In genomic region chr1:92393166-92393565, GRCm38 (mm10) we compare ENCODE assay signal across 11 mouse cellular contexts.
"Had no signal": no experiment of that assay in that cellular context is flagged by ENCODE, and none has a peak within 500 bp of the region (broad histone marks: within the 10 kb centered on the region; RNA-seq: fewer than 3 reads in every experiment).

No protein-coding gene starts in this region.

- H3K36me3 ChIP-seq: limb, embryonic 12.5 days; liver, embryonic 13.5 days; midbrain, embryonic 13.5 days; neural tube, embryonic 13.5 days had no signal

- H3K27me3 ChIP-seq: liver, embryonic 13.5 days; midbrain, embryonic 13.5 days; neural tube, embryonic 13.5 days had no signal

- H3K27ac ChIP-seq: limb, embryonic 12.5 days; liver, embryonic 13.5 days; midbrain, embryonic 13.5 days; neural tube, embryonic 13.5 days; stomach, postnatal 0 days had no signal

- H3K4me2 ChIP-seq: limb, embryonic 12.5 days; liver, embryonic 13.5 days; midbrain, embryonic 13.5 days; neural tube, embryonic 13.5 days had no signal

- H3K9ac ChIP-seq: limb, embryonic 12.5 days; liver, embryonic 13.5 days; liver, postnatal 0 days; midbrain, embryonic 13.5 days; neural tube, embryonic 13.5 days had no signal

- DNase-seq: kidney, adult 8-10 months; kidney, postnatal 25 days; liver; liver, embryonic 13.5 days; liver, postnatal 0 days; lung, postnatal 36 days; thymus, postnatal 14 days had no signal

- H3K9me3 ChIP-seq: limb, embryonic 12.5 days; liver, embryonic 13.5 days; midbrain, embryonic 13.5 days; neural tube, embryonic 13.5 days had no signal

- H3K4me3 ChIP-seq: limb, embryonic 12.5 days; liver, embryonic 13.5 days; midbrain, embryonic 13.5 days; neural tube, embryonic 13.5 days had no signal

- H3K4me1 ChIP-seq: liver, embryonic 13.5 days had no signal

- ATAC-seq: liver, postnatal 0 days; midbrain, embryonic 13.5 days had no signal
